Mouse (Mus musculus): ENCODE measurements around the gene Ppp1r32. TPM values are rescaled to one million over a fixed set of nuclear protein-coding genes. Genes with fewer than 3 reads are reported as not detected.
A peak's percentile ranks its signal among the peaks of the same experiment; 100 is the strongest.

Ppp1r32 gene
- polyA plus RNA-seq, 1 experiment from 2014 or later, result 1.1 TPM

DNA sequence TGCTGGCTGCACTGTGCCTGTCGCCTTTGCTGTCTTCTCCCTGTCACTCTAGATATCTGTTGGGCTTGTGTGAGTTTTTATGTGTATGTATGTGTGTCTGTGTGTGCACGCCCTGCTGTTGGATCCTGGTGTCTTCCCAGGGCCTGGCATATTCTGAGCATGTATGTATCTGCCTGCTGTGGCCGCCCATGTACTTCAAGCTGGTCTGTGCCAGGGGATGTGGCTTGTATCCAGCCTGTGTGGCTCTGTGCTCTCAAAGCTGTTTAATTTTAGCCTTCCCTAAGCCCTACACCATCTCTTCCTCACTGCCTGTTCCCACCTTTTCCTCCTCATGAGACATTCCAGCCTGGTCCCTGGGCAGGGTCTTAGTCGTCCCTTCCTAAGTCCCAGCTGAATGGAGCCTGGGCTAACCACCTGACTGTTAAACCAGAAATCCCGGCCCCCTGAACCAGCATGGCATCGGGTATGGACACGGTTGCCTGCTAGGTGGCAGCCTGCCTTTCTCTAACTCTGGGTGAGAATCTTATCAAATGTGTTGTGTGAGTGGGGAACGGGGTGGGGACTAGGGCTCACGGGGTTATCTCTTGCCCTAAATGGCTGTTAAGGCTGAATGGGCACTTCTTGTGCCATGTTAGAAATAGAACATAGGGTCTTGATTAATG, 48.7 kb downstream of the Ppp1r32 start:
- no peak overlapping the region for H3K27ac ChIP-seq
- H3K4me3 ChIP-seq, result no peak overlapping the region
- no peak for ATAC-seq (ENCODE audit: low FRiP score)
- no peak overlapping the region for H3K9ac ChIP-seq
- H3K4me2 ChIP-seq (replicated peaks), result no peak overlapping the region
- WGBS, result 75% methylated on average over 9 of the region's 9 CpGs
- H3K36me3 ChIP-seq, result 0 out of 2 replicates have a peak, but pooled peaks cover under 1% of the 10 kb centered on the region
- H3K4me1 ChIP-seq, result no peaks in the 10 kb centered on the region
- H3K9me3 ChIP-seq (replicated peaks), result no peaks in the 10 kb centered on the region
- H3K27me3 ChIP-seq, result no peaks in the 10 kb centered on the region

- no peak for ATAC-seq (ENCODE audit: low FRiP score)
- H3K27ac ChIP-seq, result no peak overlapping the region
- H3K4me3 ChIP-seq, result no peak overlapping the region
- 78% methylated on average over 7 of the region's 7 CpGs for WGBS
- H3K9ac ChIP-seq, result no peak overlapping the region
- H3K4me2 ChIP-seq (replicated peaks), result no peak overlapping the region
- H3K9me3 ChIP-seq (replicated peaks), result no peaks in the 10 kb centered on the region
- no peaks in the 10 kb centered on the region for H3K4me1 ChIP-seq
- no peaks in the 10 kb centered on the region for H3K36me3 ChIP-seq
- H3K27me3 ChIP-seq, result no peaks in the 10 kb centered on the region
Measured at GRCm38 (mm10) chr19:10433225-10433624, 49.5 kb downstream of the Ppp1r32 start.

DNA sequence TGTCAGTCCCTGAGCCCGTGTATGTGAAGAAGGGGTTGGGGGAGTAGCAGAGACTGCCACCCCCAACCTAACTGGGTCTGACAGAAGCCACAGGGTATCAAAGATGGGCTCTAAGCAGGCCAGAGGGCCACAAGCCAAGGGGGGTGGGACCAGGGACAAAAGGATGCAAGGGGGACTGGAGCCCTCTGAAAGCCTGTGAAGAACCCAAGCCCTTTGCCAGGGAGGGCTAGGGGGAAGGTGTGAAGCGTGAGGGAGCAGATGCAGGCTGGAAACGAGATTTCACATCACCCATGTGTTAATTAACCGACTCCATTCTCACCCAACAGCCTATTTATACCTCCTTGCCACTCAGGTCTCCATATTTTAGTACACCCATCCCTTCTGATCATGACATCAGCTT, 50.9 kb downstream of the Ppp1r32 start:
- 58% methylated on average over 4 of the region's 4 CpGs for WGBS
- no peak overlapping the region for H3K4me3 ChIP-seq

GRCm38 (mm10) chr19:10431410-10431809, 51.3 kb downstream of the Ppp1r32 start:
- no peaks in the 10 kb centered on the region for H3K9me3 ChIP-seq (replicated peaks)
- no peak overlapping the region for H3K9ac ChIP-seq
- peaks cover 5% of the 10 kb centered on the region for H3K4me1 ChIP-seq
- H3K4me3 ChIP-seq, result no peak overlapping the region
- 46% methylated on average over 3 of the region's 3 CpGs for WGBS
- ATAC-seq (ENCODE audit: low FRiP score), result no peak
- no peak overlapping the region for H3K27ac ChIP-seq
- H3K27me3 ChIP-seq, result 0 out of 2 replicates have a peak, but pooled peaks cover 5% of the 10 kb centered on the region
- H3K36me3 ChIP-seq, result no peaks in the 10 kb centered on the region
- H3K4me2 ChIP-seq (replicated peaks), result no peak overlapping the region

More for the DNA sequence above, 50.9 kb downstream of the Ppp1r32 start:
- Histone ChIP-seq H3K4me2 (replicated peaks) (no peak overlapping the region), H3K36me3 (no peaks in the 10 kb centered on the region), H3K9ac (no peak overlapping the region), H3K4me1 (peaks cover 3% of the 10 kb centered on the region; the same call in 1 of the 2 replicates), H3K27ac (no peak overlapping the region), H3K9me3 (replicated peaks) (no peaks in the 10 kb centered on the region), H3K27me3 (0 out of 2 replicates have a peak, but pooled peaks cover 3% of the 10 kb centered on the region)
- ATAC-seq (ENCODE audit: low FRiP score), result no peak

DNA sequence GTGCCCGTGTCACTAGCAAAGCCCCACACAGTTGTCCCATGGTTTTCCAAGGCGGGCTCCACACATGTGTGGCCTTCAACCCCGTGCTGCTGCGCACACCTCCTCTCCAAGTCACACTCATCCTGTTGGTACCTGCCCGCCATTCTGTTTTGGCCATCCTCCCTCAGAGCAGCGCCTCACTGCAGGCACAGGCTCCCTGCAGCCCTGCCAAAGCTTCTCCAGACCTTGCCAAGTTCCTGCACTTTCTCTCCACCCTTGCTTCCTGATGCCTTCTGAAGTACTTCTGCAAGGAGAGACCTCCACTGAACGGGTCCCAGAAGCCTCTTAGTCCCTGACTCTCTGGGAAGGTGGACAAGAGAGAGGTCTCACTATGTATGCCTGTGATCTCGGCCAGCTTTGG, 53.4 kb downstream of the Ppp1r32 start:
- Histone ChIP-seq H3K4me2 (replicated peaks) (no peak overlapping the region), H3K27ac (no peak overlapping the region), H3K27me3 (peaks cover 7% of the 10 kb centered on the region; the same call in 1 of the 2 replicates), H3K4me1 (peaks cover 16% of the 10 kb centered on the region), H3K9ac (no peak overlapping the region), H3K9me3 (replicated peaks) (no peaks in the 10 kb centered on the region), H3K4me3 (no peak overlapping the region), H3K36me3 (no peaks in the 10 kb centered on the region)
- WGBS, result 84% methylated on average over 8 of the region's 8 CpGs
- no peak for ATAC-seq (ENCODE audit: low FRiP score)

- Histone ChIP-seq H3K4me1 (peaks cover 23% of the 10 kb centered on the region), H3K9me3 (replicated peaks) (no peaks in the 10 kb centered on the region), H3K4me3 (no peak overlapping the region), H3K27me3 (peaks cover 16% of the 10 kb centered on the region; the same call in 1 of the 2 replicates), H3K36me3 (no peaks in the 10 kb centered on the region), H3K27ac (no peak overlapping the region), H3K9ac (no peak overlapping the region), H3K4me2 (replicated peaks) (no peak overlapping the region)
- 79% methylated on average over 9 of the region's 9 CpGs for WGBS
- no peak for ATAC-seq (ENCODE audit: low FRiP score)
Measured at GRCm38 (mm10) chr19:10427431-10427830, 55.3 kb downstream of the Ppp1r32 start.

- Histone ChIP-seq H3K4me1 (peaks cover 29% of the 10 kb centered on the region), H3K9ac (no peak overlapping the region), H3K9me3 (replicated peaks) (no peaks in the 10 kb centered on the region), H3K27me3 (peaks cover 22% of the 10 kb centered on the region; the same call in 1 of the 2 replicates), H3K27ac (no peak overlapping the region), H3K36me3 (no peaks in the 10 kb centered on the region), H3K4me2 (replicated peaks) (no peak overlapping the region), H3K4me3 (no peak overlapping the region)
- ATAC-seq (ENCODE audit: low FRiP score), result no peak
- 51% methylated on average over 6 of the region's 6 CpGs for WGBS
Measured at GRCm38 (mm10) chr19:10426793-10427192, 55.9 kb downstream of the Ppp1r32 start.

GRCm38 (mm10) chr19:10426312-10426711, 56.4 kb downstream of the Ppp1r32 start:
- peaks cover 27% of the 10 kb centered on the region for H3K27me3 ChIP-seq
- peaks cover 34% of the 10 kb centered on the region for H3K4me1 ChIP-seq
- no peak overlapping the region for H3K27ac ChIP-seq
- ATAC-seq (ENCODE audit: low FRiP score), result peak; percentile 6; the same call in 1 of the 2 replicates
- no peaks in the 10 kb centered on the region for H3K36me3 ChIP-seq
- H3K4me3 ChIP-seq, result no peak overlapping the region
- 0 out of 2 replicates have a peak overlapping the region, but pooled peaks have one; percentile 13 for H3K9ac ChIP-seq
- H3K4me2 ChIP-seq (replicated peaks), result peak overlapping the region; percentile 17; the same call in 1 of the 2 replicates
- WGBS, result 29% methylated on average over 25 of the region's 25 CpGs
- H3K9me3 ChIP-seq (replicated peaks), result no peaks in the 10 kb centered on the region

- peak; percentile 36 for ATAC-seq (ENCODE audit: low FRiP score)
Measured at GRCm38 (mm10) chr19:10425484-10426270, 57.1 kb downstream of the Ppp1r32 start.

DNA sequence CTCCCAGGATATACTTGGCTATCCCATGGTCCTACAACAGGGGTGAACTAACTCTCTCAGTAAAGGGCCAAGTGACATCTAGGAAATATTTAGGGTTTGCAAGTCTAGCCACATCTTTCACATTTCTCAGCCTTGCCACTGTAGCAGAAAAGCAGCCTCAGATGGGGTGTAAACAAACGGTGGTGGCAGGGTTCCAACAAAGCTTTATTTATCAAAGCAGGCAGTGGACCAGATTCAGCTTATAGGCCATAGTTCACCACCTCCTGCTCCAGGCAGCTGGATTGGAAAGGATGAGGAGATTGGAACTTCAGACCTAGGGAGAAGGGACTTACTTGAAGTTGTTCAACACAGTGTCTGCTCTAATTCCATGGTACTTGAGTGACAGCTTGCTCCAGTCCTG, 58.0 kb downstream of the Ppp1r32 start:
- 64% methylated on average over 1 of the region's 1 CpGs for WGBS
- Histone ChIP-seq H3K27me3 (peaks cover 31% of the 10 kb centered on the region), H3K4me2 (replicated peaks) (no peak overlapping the region), H3K4me3 (no peak overlapping the region), H3K9me3 (replicated peaks) (no peaks in the 10 kb centered on the region), H3K9ac (no peak overlapping the region; the same call in 1 of the 2 replicates), H3K4me1 (peaks cover 36% of the 10 kb centered on the region), H3K27ac (no peak overlapping the region), H3K36me3 (no peaks in the 10 kb centered on the region)
- no peak for ATAC-seq (ENCODE audit: low FRiP score)

More at GRCm38 (mm10) chr19:10425484-10426270, 57.1 kb downstream of the Ppp1r32 start:
- WGBS, result 26% methylated on average over 13 of the region's 13 CpGs
- H3K9me3 ChIP-seq (replicated peaks), result no peaks in the 10 kb centered on the region
- H3K4me2 ChIP-seq (replicated peaks), result peak overlapping the region; percentile 17; the same call in 1 of the 2 replicates
- peaks cover 31% of the 10 kb centered on the region for H3K27me3 ChIP-seq
- H3K27ac ChIP-seq, result no peak overlapping the region
- H3K9ac ChIP-seq, result 0 out of 2 replicates have a peak overlapping the region, but pooled peaks have one; percentile 13
- H3K4me1 ChIP-seq, result peaks cover 36% of the 10 kb centered on the region
- H3K4me3 ChIP-seq, result no peak overlapping the region
- no peaks in the 10 kb centered on the region for H3K36me3 ChIP-seq
